Mouse (Mus musculus): ENCODE results near the gene Rrp1. TPM values are rescaled to one million over a fixed set of nuclear protein-coding genes. Genes with fewer than 3 reads are reported as not detected.

The Rrp1 gene
- total and polyA plus RNA-seq, 3 experiments: 273 to 417 TPM; not detected in 1

- H3K9ac ChIP-seq (ENCODE audit: control insufficient read depth, low read depth, low read length, poor library complexity, severe bottlenecking): no peak overlapping the region
- TF ChIP-seq RCOR1 (IDR thresholded peaks at IDR 0.05; ENCODE audit: low read depth, low read length): no peak
- no peak for TF ChIP-seq NRF1 (IDR thresholded peaks at IDR 0.05; ENCODE audit: insufficient read depth, low read depth, low read length, poor library complexity, severe bottlenecking)
- no peak for TF ChIP-seq RAD21 (IDR thresholded peaks at IDR 0.05; ENCODE audit: low read depth, low read length)
- no peak for TF ChIP-seq MAFK (IDR thresholded peaks at IDR 0.05; ENCODE audit: borderline replicate concordance, low read depth, low read length)
- no peak for TF ChIP-seq CTCF (IDR thresholded peaks at IDR 0.05 in 2 of 3, conservative IDR thresholded peaks at IDR 0.05 in 1 of 3; ENCODE audit: control insufficient read depth in 1 of 3, insufficient read depth in 1 of 3, low read depth in 2 of 3, low read length in 3 of 3, poor library complexity in 1 of 3, severe bottlenecking in 1 of 3)
- no peak for TF ChIP-seq USF2 (IDR thresholded peaks at IDR 0.05; ENCODE audit: borderline replicate concordance in 1 of 2, insufficient read depth in 1 of 2, low read depth in 1 of 2, low read length in 2 of 2)
- TF ChIP-seq E2F4 (IDR thresholded peaks at IDR 0.05; ENCODE audit: borderline replicate concordance, low read depth, low read length): no peak
- no peak for TF ChIP-seq ZKSCAN1 (IDR thresholded peaks at IDR 0.05; ENCODE audit: low read depth, low read length)
- no peak for TF ChIP-seq CHD1 (IDR thresholded peaks at IDR 0.05; ENCODE audit: low read depth, low read length)
- TF ChIP-seq POLR2AphosphoS5 (IDR thresholded peaks at IDR 0.05; ENCODE audit: borderline replicate concordance, low read depth, low read length): no peak
- TF ChIP-seq ZNF384 (IDR thresholded peaks at IDR 0.05; ENCODE audit: low read depth, low read length): no peak
- no peak for TF ChIP-seq MYB (IDR thresholded peaks at IDR 0.05; ENCODE audit: low read depth, low read length)
- H3K9me3 ChIP-seq (replicated peaks; ENCODE audit: insufficient read depth, low read length): no peaks in the 10 kb centered on the region
- no peak overlapping the region for H3K4me3 ChIP-seq (ENCODE audit: control insufficient read depth in 1 of 2, insufficient read depth in 1 of 2, low read depth in 2 of 2, low read length in 2 of 2)
- H3K27me3 ChIP-seq (ENCODE audit: control insufficient read depth in 1 of 2, insufficient read depth in 2 of 2, low read length in 2 of 2): peaks cover 3 to 11% of the 10 kb centered on the region in 2 experiments; a peak in 3 of 4 replicates
- no peak for DNase-seq (ENCODE audit: low read depth, low spot score)
- peaks cover 10 to 22% of the 10 kb centered on the region in 2 experiments for H3K4me1 ChIP-seq (ENCODE audit: control insufficient read depth in 1 of 2, insufficient read depth in 2 of 2, low read length in 2 of 2)
- peaks cover 0 to 15% of the 10 kb centered on the region in 2 experiments; a peak in 2 of 4 replicates for H3K36me3 ChIP-seq (ENCODE audit: control insufficient read depth in 1 of 2, insufficient read depth in 2 of 2, low read length in 2 of 2)
- no peak overlapping the region for H3K27ac ChIP-seq (ENCODE audit: control insufficient read depth, low read depth, low read length)
- no peaks in the 10 kb centered on the region for H3K79me2 ChIP-seq (ENCODE audit: control insufficient read depth, insufficient read depth, low read length, poor library complexity)
Observed at GRCm38 (mm10) chr10:78363366-78363765, 49.5 kb downstream of the Rrp1 start.

GRCm38 (mm10) chr10:78361951-78362350, 50.9 kb downstream of the Rrp1 start:
- no peaks in the 10 kb centered on the region for H3K79me2 ChIP-seq (ENCODE audit: control insufficient read depth, insufficient read depth, low read length, poor library complexity)
- no peak for TF ChIP-seq MXI1 (IDR thresholded peaks at IDR 0.05; ENCODE audit: low read depth, low read length)
- TF ChIP-seq TBP (IDR thresholded peaks at IDR 0.05; ENCODE audit: low read depth, low read length): no peak
- no peak for TF ChIP-seq EP300 (IDR thresholded peaks at IDR 0.05; ENCODE audit: low read depth in 1 of 2, low read length in 2 of 2)
- no peak for TF ChIP-seq GABPA (IDR thresholded peaks at IDR 0.05; ENCODE audit: low read depth, low read length)
- TF ChIP-seq POLR2A (IDR thresholded peaks at IDR 0.05; ENCODE audit: control insufficient read depth in 1 of 2, insufficient read depth in 1 of 2, low read depth in 1 of 2, low read length in 2 of 2, poor library complexity in 1 of 2): no peak
- no peak for TF ChIP-seq ZKSCAN1 (IDR thresholded peaks at IDR 0.05; ENCODE audit: low read depth, low read length)
- no peak for TF ChIP-seq NELFE (IDR thresholded peaks at IDR 0.05; ENCODE audit: low read depth, low read length)
- no peak for TF ChIP-seq SIN3A (IDR thresholded peaks at IDR 0.05; ENCODE audit: low read length)
- no peak for TF ChIP-seq CHD2 (IDR thresholded peaks at IDR 0.05; ENCODE audit: low read length)
- H3K9me3 ChIP-seq (replicated peaks; ENCODE audit: insufficient read depth, low read length): no peaks in the 10 kb centered on the region
- H3K36me3 ChIP-seq (ENCODE audit: control insufficient read depth in 1 of 2, insufficient read depth in 2 of 2, low read length in 2 of 2): peaks cover 0 to 4% of the 10 kb centered on the region in 2 experiments; a peak in 1 of 4 replicates
- peaks cover 2 to 9% of the 10 kb centered on the region in 2 experiments; a peak in 3 of 4 replicates for H3K4me1 ChIP-seq (ENCODE audit: control insufficient read depth in 1 of 2, insufficient read depth in 2 of 2, low read length in 2 of 2)
- no peak overlapping the region for H3K4me3 ChIP-seq (ENCODE audit: control insufficient read depth in 1 of 2, insufficient read depth in 1 of 2, low read depth in 2 of 2, low read length in 2 of 2)
- H3K9ac ChIP-seq (ENCODE audit: control insufficient read depth, low read depth, low read length, poor library complexity, severe bottlenecking): no peak overlapping the region
- peaks cover 3 to 11% of the 10 kb centered on the region in 2 experiments; a peak in 3 of 4 replicates for H3K27me3 ChIP-seq (ENCODE audit: control insufficient read depth in 1 of 2, insufficient read depth in 2 of 2, low read length in 2 of 2)
- no peak for DNase-seq (ENCODE audit: low read depth, low spot score)
- H3K27ac ChIP-seq (ENCODE audit: control insufficient read depth, low read depth, low read length): no peak overlapping the region
